Mouse (Mus musculus): ENCODE measurements around the gene Hacl1. TPM values are rescaled to one million over a fixed set of nuclear protein-coding genes. Genes with fewer than 3 reads are reported as not detected.
A peak's percentile ranks its signal among the peaks of the same experiment; 100 is the strongest.

Gene Hacl1
- total RNA-seq, 2 experiments from 2014 or later = 6.1 to 6.3 TPM

DNA sequence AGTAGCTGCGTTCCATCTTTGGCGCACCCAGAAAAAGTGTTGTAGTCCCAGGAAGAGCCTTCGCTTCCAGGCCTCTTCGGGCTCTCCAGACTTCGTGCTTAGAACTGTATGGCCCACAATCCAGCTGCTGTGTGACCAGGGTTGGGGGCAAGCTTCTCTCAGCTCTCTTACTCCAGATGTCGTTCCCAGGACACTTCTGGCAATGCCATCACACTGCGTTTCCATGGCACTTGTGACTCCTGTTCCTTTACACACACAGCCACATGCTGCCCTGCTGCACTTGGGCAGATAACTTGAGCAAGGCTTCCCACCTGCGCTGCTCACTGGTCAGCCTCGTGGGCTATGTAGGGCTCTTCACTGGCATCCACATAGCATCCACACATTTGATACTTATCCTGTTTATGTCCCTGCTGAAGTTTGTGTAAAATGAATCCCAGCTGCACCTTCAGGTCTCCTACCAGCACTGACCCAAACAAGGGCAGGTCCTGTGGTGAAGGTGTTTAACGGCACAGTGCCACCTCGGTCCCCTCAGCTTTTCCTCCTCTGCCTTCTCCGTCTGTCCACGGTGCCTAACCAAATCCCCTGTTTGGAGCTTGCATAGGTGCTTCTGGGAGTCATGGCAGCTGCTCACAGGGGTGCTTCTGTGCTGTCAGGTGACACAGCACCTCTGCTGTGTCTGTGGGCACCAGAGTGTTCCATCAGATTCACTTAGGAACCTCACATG lies 22.5 kb upstream of the Hacl1 start:
- intact Hi-C loops (cut with DNase I) = loop anchor here (2.0 kb wide), 1 partner anchor 117 kb away; no protein-coding TSS in a partner anchor
- no peak for DNase-seq (ENCODE audit: low spot score in 2 of 2)

DNA sequence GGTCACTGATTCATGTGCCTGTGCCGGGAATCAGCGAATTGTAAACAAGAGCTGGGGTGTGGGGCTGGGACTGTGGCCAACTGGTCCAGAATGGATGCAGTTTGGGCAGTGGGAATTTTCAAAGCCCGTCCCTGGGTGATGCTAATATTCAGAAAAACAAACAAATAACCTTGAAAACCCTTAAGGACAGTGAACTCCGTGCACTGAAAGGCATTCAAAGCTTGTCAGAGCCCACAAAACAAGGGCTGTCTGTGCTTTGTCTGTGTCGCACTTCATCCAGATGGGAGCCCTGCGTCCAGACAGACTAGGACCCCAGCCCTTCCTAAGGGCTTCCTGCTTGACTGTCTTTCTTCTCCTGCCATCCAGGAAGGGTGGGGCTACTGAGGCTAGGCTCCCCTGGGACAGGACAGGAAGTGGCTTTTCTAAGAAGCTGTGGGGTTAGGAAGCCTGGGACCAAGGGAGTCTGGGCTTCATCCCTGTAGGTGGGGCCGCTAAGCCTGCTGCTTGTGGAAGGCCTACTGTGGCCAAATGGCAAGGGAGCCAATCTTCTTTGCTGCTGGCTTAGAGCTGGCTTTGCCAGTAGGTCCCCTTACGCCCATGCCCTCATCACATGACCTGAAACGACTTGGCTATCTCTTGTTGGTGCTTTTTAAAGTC lies 21.6 kb upstream of the Hacl1 start:
- DNase-seq (ENCODE audit: low spot score in 2 of 2) = no peak
- intact Hi-C loops (cut with DNase I) = loop anchor here (2.0 kb wide), 1 partner anchor 118 kb away; no protein-coding TSS in a partner anchor

DNA sequence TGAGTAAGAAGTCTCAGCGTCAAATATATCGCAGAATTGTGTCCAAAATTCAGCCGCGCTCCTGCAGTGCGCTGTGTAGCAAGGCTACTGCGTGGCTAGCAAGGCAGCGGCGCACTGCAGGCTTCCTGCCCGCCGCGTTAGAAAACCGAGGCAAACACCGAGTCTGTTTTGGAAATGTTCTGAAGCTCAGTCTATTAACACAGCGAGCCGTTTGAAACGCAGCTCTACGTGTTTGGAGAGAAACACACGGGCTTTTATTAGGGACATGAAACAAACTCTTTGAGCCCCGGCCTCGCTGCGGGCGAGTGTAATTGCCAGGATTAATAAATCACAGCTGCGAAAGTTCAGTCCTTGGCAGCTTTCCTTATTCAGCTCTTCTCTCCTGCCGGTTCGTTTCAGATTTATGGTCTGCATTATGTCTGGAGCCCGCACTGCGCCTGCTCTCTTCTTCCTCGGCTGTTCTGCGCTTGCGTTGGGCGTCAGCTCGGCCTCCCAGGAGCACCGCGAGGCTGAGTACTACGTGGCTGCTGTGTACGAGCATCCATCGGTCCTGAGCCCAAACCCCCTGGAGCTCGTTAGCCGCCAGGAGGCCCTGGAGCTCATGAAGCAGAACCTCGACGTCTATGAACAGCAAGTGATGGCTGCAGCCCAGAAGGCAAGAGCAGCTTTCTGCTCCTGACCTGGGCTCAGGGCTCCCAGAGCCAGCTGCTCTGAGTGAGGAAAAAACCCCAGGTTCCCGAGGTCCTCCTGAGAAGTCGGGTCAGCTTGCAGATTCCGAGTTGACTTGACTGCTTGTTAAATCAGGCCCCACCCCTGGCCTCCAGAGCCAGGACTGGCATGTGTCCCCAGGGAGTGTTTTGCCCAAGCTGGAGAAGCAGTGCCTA lies 20.8 kb upstream of the Hacl1 start:
- intact Hi-C loops (cut with DNase I) = loop anchor here (2.0 kb wide), 1 partner anchor 119 kb away; no protein-coding TSS in a partner anchor
- DNase-seq (ENCODE audit: low spot score in 2 of 2) = peak; percentile 89 to 90

DNA sequence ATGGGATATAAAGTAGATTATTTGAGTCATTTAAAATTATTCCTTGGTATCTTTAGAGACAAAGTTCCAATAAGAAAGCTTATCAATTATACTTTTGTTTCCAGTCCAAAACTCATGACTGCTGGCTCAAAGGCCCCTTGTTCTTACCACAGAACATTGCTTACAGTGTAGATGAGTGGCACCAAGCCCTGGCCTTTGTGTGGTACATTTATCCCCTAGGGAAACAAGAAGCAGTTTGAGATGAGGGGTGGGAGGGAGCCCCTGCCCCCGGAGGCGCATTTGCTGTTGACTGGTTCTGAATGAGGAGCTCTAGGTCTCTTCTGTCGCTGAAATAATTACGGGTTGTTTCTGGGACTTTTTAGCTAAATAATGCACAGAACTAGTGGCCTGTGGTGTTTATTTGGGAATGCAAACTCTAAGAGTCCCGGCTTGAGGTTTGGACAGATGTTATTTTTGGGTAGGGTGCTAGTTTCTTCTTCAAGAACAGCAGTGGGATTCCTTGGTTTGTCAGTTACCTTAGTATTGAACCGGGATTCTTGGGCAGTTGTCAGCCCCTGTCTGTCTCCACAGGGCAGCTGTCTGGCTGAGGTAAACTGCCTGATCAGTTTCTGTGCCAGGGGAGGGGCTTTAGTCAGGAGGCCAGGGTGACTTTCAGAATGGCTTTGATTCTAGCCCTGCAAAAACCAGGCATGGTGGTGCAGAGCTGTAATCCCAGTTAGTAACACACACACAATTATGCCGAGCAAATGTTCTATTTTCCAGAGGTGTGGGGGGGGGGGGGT lies 19.4 kb upstream of the Hacl1 start:
- DNase-seq (ENCODE audit: low spot score in 2 of 2) = no peak
- intact Hi-C loops (cut with DNase I) = no loop called here

DNA sequence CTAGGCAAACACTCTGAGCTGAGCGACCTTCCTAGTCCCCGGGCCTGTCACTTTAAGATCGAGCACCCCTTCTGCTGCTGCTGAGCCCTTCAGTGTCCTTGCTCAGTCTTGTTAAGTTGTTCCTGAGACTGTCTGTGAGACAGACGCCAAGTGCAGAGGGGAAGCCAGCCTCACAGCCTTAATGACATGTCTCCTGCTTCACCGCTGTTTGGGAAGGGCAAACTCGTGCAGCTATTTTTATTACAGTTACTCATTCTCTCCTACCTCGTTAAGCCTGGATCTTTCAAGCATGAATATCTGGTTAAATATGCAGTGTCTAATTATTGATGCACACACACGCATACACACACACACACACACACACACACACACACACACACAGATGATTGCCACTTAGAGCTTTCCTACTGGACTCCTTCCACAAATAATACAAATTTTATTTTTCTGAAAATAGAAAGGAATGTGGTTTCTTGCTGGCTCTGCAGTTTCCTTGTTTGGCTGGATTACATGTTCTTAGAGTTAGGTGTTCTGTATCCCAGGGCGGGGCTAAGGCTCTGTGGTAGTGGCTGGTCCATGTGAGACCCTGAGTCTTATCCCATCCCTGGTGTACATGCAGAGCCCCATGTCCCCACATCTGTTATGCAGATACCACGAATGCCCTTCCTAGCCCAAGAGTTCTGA lies 18.6 kb upstream of the Hacl1 start:
- intact Hi-C loops (cut with DNase I) = loop anchor here (5.0 to 10.0 kb wide), 4 partner anchors 43 to 418 kb away; no protein-coding TSS in a partner anchor
- DNase-seq (ENCODE audit: low spot score in 2 of 2) = no peak

DNA sequence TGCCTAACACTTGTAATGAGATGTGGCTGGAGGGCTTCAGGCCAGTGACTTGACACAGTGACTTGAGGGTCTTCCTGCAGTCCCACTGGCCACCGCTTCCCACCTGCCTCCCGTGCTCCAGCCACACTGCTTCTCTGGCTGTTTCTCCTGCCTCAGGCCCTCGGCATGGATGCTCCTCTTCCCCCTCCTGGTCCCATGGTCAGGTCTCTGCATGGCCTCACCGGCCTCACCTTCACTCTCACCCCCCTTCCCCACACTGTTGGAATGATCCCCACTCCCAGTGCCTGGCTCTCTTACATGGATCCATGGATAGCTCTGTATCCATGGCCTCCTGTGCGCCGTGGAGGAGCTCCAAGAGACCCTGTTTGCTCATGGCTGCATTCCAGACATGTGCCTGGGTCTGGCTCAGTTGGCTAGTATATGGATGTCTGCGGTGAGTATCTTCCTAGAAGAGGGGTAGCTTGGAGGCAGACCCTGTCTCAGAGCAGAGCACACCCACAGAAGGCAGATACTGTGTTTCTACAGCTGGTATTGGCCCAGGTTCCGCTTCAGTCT lies 17.1 kb upstream of the Hacl1 start:
- no peak for DNase-seq (ENCODE audit: low spot score in 2 of 2)
- intact Hi-C loops (cut with DNase I) = loop anchor here (5.0 to 10.0 kb wide), 4 partner anchors 44 to 419 kb away; no protein-coding TSS in a partner anchor

DNA sequence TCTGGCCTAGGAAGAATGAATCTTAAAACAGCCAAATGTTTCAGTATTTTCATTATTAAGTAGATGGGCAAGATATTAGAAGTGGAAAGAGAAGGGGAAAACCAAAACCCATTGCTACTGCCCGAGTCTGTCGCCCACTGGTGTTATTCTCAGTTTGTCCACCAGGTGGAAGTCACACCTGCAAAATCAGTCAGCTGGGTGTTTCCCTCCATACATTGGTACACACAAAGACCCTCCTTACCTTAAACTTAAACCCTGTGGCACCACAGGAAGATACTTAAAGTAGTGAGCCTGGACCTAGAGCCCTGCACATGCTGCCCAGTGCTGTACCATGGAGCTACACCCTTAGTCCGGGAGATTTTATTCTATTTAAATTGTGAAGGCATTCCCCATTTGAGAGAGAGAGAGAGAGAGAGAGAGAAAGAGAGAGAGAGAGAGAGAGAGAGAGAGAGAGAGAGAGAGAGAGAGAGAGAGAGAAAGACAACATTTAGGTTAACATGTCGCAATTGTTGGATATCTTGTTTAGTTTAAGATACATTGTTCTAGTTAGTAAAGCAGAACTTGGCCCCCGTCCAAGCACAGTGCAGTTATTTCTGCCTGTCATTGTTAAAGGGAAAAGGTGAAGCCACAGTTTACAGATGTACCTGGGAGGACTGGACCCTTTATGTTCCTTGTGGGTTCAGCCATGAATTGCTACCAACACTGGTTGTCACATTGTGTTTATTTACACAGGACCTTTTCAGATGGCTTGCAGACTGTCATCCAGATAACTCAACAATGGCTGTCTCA lies 16.0 kb upstream of the Hacl1 start:
- intact Hi-C loops (cut with DNase I) = loop anchor here (5.0 to 10.0 kb wide), 4 partner anchors 45 to 420 kb away; no protein-coding TSS in a partner anchor
- peak in 1 of 2 experiments; percentile 72 for DNase-seq (ENCODE audit: low spot score in 2 of 2)

DNA sequence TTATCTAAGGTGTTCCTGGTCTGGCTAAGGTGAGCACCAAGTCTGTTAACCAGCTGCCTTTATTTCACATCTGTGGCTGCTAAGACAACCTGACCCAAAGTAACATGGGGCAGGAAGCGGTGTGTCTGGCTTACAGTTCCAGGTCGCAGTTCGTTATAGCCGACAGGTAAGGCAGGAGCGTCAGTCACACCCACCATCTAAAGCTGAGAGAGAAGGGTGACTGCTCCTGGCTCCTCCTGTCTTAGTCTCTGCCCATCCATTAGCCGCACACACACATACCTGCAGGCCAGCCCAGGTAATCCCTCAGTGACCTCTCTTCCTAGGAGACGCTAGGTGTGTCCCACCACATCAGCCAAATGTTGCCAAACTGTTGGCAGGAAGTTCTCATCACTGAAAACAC lies 15.3 kb upstream of the Hacl1 start:
- intact Hi-C loops (cut with DNase I) = loop anchor here (5.0 to 10.0 kb wide), 4 partner anchors 46 to 421 kb away; no protein-coding TSS in a partner anchor
- DNase-seq (ENCODE audit: low spot score in 2 of 2) = no peak

DNA sequence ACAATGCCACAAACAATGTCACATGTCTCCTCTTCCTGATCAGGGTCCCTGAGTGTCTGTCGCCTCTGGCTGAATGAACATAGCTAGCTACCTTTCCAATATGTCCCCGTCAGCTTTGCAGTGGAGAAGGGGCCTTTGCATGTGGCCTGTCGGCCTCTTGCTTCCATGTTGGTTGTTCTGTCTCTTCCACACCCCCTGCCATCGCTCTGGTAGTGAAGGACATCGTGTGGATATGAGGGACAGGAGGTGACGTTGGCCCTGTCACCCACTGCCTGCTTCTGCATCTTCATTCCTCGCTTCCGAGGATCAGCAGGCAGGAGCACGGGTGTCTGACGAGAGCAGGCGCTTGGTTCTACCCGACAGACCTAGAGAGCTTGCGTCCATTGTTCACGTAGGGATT lies 14.3 kb upstream of the Hacl1 start:
- intact Hi-C loops (cut with DNase I) = loop anchor here (5.0 to 10.0 kb wide), 4 partner anchors 47 to 422 kb away; no protein-coding TSS in a partner anchor
- DNase-seq (ENCODE audit: low spot score in 2 of 2) = no peak

DNA sequence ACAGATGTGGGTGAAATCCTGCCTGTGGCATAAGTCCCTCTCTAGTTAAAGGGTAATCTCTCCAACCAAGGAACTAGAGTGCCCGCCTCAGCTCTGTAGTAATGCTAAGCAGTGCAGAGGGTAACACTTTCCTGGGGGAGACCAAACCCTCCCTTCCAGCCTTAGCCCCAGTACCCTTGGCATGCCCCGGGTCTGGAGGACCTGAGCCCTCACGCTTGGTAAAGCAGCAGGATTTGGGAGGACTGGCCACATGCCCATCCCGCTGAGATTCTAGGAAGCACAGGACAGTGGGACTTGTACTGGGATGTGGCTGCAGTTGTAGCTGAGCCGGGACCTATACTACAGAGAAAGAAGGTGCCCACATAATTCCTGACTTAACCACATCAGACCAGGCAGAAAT lies 13.7 kb upstream of the Hacl1 start:
- no peak for DNase-seq (ENCODE audit: low spot score in 2 of 2)
- intact Hi-C loops (cut with DNase I) = loop anchor here (5.0 to 10.0 kb wide), 4 partner anchors 47 to 422 kb away; no protein-coding TSS in a partner anchor

DNA sequence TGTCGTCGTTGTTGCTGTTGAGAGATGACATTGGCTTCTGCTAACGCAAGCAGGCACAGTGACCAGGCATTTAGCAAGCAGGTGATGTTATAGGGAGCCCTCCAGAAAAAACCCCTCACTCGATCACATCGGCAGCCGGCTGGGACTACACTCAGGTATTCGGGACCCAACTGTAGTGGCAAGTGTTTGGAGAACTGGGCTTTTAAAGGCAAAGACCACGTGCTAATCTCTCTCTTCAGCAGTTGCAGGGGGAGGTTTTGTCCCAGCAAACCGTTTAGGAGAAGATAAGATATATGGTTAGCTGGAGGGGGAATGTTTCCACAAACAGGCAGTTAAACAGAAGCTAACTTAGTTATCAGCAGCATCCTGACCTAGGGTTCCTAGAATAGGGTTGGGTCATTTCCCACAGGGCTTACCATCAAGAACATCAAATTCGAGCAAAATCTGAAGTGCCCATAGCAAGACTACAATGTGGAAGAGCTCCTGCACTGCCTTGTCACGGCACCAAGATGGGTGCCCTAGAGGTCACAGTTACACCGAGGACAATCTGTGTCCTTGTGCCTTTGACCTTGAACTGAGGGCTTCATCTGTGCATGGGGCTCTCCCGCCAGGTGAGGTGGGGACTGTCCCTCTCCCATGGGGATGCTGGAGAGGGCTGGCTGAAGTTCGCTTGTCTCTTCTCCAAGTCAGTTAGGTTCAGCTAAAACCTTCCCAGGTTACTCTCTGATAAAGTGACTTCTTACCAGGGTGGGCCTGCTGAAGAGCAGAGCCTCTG lies 12.2 kb upstream of the Hacl1 start:
- DNase-seq (ENCODE audit: low spot score in 2 of 2) = no peak
- intact Hi-C loops (cut with DNase I) = loop anchor here (10.0 kb wide), 1 partner anchor 282 kb away; no protein-coding TSS in a partner anchor

DNA sequence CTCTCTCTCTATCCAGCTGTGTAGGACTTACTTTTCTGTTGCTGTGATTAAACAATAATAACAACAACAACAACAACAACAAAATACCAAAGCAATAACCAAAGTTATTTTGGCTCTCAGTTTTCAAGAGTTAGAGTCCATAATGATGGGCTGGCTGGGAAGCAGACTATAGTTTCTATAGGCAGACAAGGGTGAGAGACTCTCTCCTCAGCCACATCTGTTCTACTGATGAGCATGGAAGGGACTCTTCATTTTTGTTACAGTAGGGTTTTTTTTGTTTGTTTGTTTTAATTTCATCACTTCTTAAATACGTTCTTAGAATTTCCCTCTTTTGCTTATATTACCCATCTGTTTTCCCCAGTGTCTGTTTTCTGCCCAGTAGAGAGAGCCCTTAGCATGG lies 11.5 kb upstream of the Hacl1 start:
- no peak for DNase-seq (ENCODE audit: low spot score in 2 of 2)
- intact Hi-C loops (cut with DNase I) = loop anchor here (10.0 kb wide), 1 partner anchor 282 kb away; no protein-coding TSS in a partner anchor

DNA sequence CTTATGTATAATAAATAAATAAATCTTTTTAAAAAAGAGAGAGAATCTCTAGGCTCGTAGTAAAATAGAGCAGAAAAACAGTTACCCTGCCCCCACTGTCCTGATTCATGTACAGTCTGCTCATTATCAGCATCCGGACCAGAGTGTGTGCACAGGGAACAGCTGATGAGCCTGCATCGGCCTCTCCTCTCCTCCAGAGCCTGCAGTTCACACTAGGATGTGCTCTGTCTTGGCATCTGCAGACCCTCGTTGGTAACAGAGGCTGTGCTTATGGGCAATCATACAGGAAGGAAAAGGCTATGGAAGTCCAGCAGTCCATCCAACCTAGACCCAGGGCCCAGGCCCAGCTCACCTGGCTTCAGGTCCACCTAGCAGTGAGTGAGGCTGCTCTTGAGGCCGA lies 11.0 kb upstream of the Hacl1 start:
- DNase-seq (ENCODE audit: low spot score in 2 of 2) = no peak
- intact Hi-C loops (cut with DNase I) = loop anchor here (10.0 kb wide), 1 partner anchor 283 kb away; no protein-coding TSS in a partner anchor

DNA sequence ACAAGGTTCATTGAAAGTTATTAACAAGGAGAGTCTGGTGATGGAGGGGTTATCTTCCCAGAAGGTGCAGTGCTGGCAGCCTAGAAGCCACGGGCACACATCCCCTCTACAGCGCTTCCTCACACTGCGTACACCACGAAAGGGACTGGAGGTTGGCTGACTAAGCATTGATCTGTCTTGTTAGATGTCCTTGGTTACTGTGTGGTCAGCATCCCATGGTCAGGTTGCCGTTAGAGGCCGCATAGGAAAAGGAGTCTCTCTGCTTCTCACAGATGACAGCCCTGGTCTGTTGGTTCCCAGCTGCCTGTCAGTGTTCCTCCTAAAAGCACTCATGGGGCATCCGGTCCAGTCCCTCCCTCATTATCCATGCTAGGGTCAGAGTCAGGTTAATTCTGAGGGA lies 10.1 kb upstream of the Hacl1 start:
- intact Hi-C loops (cut with DNase I) = loop anchor here (10.0 kb wide), 1 partner anchor 284 kb away; no protein-coding TSS in a partner anchor

DNA sequence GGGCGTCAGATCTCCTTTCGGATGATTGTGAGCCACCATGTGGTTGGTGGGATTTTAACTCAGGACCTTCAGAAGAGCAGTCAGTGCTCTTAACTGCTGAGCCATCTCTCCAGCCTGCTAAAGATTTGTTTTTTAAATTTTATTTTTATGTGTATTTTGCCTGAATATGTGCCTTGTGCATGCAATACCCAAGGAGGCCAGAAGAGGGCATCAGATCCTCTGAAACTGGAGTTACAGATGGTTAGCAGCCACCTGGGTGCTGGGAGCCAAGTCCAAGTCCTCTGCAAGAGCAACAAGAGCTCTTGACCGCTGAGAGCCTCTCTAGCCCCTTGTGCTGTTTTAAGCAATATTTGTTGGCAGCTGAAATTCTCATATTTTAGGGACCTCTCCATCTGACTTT lies 9.3 kb upstream of the Hacl1 start:
- no peak for DNase-seq (ENCODE audit: low spot score in 2 of 2)
- intact Hi-C loops (cut with DNase I) = loop anchor here (10.0 kb wide), 1 partner anchor 284 kb away; no protein-coding TSS in a partner anchor

More for the DNA sequence above, 10.1 kb upstream of the Hacl1 start:
- DNase-seq (ENCODE audit: low spot score in 2 of 2) = no peak

DNA sequence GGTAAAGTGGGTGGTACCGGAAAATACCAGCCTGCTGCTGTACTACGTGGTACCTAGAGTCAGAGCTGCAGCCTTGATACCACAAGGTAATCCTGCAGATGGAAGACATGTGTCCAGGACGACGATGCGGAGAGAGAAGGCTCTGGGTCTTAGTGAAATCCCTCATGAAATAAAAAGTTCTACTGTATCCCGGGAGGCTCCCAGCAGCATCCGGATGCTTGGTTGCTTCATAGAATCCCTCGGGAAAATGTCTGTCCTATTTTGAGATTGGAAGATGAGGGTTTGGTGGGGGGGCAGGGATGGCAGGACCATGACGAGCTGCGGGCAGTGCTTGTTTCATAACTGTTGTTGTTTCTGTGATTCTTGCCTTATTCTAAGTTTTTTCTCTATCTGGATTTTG lies 6.9 kb upstream of the Hacl1 start:
- no peak for DNase-seq (ENCODE audit: low spot score in 2 of 2)
- intact Hi-C loops (cut with DNase I) = no loop called here

All from left cerebral cortex, postnatal 36 days (tissue).